In genomic region chr8:121585159-121585825, GRCm38 (mm10) we compare ENCODE assay signal across 8 mouse cellular contexts. TPM values are rescaled to one million over a fixed set of nuclear protein-coding genes. Genes with fewer than 3 reads are reported as not detected.
DNase-seq lines count a peak whose midpoint lies in the region; ATAC-seq lines count a peak whose summit lies in the region.

No protein-coding gene starts in this region.

- H3K9ac ChIP-seq in lung, embryonic 16.5 days (ENCODE audit: low read length) = peak overlapping the region; percentile 74

- H3K4me1 ChIP-seq in lung, embryonic 16.5 days (replicated peaks; ENCODE audit: control insufficient read depth, insufficient read depth, low read length) = peaks cover 2% of the 10 kb centered on the region; the same call in 1 of the 2 replicates

- no peaks in the 10 kb centered on the region for H3K36me3 ChIP-seq in lung, embryonic 16.5 days (ENCODE audit: control insufficient read depth, insufficient read depth, low read length)

- peak overlapping the region; percentile 45; the same call in 1 of the 2 replicates for H3K27ac ChIP-seq in lung, embryonic 16.5 days (ENCODE audit: low read length)

- peak overlapping the region; percentile 74 for H3K4me2 ChIP-seq in lung, embryonic 16.5 days (ENCODE audit: low read depth, low read length)

- peak; percentile 96 for DNase-seq in MEL-GATA-1-ER (ENCODE audit: extremely low read depth, low read depth)
- peak; percentile 100 for DNase-seq in cerebellum, adult 8-10 months
- peak; percentile 98 for DNase-seq in forelimb bud, embryonic 11.5 days (ENCODE audit: low read depth, low spot score)
- DNase-seq in layer of hippocampus, adult 9-10 months (ENCODE audit: low spot score) = peak; percentile 97
- DNase-seq in ovary, postnatal 10 days (ENCODE audit: low spot score) = peak; percentile 97
- DNase-seq in thymus, postnatal 10 days (ENCODE audit: low spot score in 2 of 2) = peak; percentile 99 to 100

- no peaks in the 10 kb centered on the region for H3K27me3 ChIP-seq in lung, embryonic 16.5 days (ENCODE audit: control insufficient read depth, insufficient read depth, low read depth, low read length)

- no peaks in the 10 kb centered on the region for H3K9me3 ChIP-seq in lung, embryonic 16.5 days (ENCODE audit: control insufficient read depth, low read length)

- ATAC-seq in hematopoietic stem cell, adult 5-6 weeks (replicated peaks in 1 of 2; ENCODE audit: insufficient read depth in 1 of 2, low FRiP score in 2 of 2, low TSS enrichment in 1 of 2, low read depth in 1 of 2, poor library complexity in 2 of 2, severe bottlenecking in 2 of 2) = peak; percentile 92 to 96
- peak; percentile 96 for ATAC-seq in lung, embryonic 16.5 days (ENCODE audit: low read depth)

- WGBS in lung, embryonic 16.5 days = under 1% methylated on average over 47 of the region's 47 CpGs

- peak overlapping the region; percentile 68 for H3K4me3 ChIP-seq in lung, embryonic 16.5 days (ENCODE audit: low read length)

RNA-seq across cellular contexts. Expression of gene Map1lc3b, which starts 4.9 kb away (rescaled TPM):
- total RNA-seq in hematopoietic stem cell, adult 5-6 weeks (2017) = 121 and 148 TPM in 2 replicates
- polyA plus RNA-seq in lung, embryonic 16.5 days (2015; fragmentation: Nextera tagmentation; extraction: Ambion mirVana) = 211 and 234 TPM in 2 replicates

RNA-seq across cellular contexts. Expression of gene Fbxo31, which starts 6.7 kb away (rescaled TPM):
- total RNA-seq in hematopoietic stem cell, adult 5-6 weeks (2017) = 6.9 and 8.0 TPM in 2 replicates
- 12.0 and 12.9 TPM in 2 replicates for polyA plus RNA-seq in lung, embryonic 16.5 days (2015; fragmentation: Nextera tagmentation; extraction: Ambion mirVana)

RNA-seq across cellular contexts. Expression of gene 1700018B08Rik, which starts 41.2 kb away (rescaled TPM):
- total RNA-seq in hematopoietic stem cell, adult 5-6 weeks (2017) = not detected in 2 replicates
- not detected in 2 replicates for polyA plus RNA-seq in lung, embryonic 16.5 days (2015; fragmentation: Nextera tagmentation; extraction: Ambion mirVana)

Comparison
In these comparisons a context has a peak if more than half of its experiments do, and no peak if none do; other contexts are left out.
1. Peak in every context shown above with its lines: DNase-seq, ATAC-seq, H3K4me3 ChIP-seq and H3K27ac ChIP-seq.